Comparison of ENCODE assay signal across 4 mouse cellular contexts in the genomic region with DNA sequence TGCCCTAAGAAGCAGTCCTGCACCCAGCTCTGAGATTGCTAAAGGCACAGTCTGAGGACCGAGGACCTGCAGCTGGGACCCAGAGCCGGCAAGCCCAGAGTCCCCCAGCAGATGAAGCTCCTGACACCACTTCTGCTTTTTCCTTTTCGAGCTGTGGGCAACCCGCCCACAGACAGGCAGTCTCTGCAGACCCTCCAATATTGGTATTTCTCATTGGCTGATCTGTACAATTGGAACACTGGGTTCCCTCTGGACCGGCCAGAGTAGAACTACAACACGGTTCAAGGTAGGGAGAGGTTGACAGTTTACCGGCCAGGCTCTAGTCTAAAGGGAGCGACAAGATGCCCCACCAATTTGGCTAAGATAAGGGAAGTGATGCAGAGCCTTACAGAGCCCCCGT. TPM values are rescaled to one million over a fixed set of nuclear protein-coding genes. Genes with fewer than 3 reads are reported as not detected.
DNase-seq lines count a peak whose midpoint lies in the region; TF ChIP-seq lines count a peak whose summit lies in the region.
"Not testable (repeated sequence)": the region's sequence is repeated elsewhere in the genome, so short reads cannot be mapped to it uniquely, and the experiment has no call there.

No protein-coding gene starts in this region.

- H3K4me3 ChIP-seq in CH12.LX (replicated peaks in 1 of 3; ENCODE audit: low read depth in 2 of 3, low read length in 2 of 3, poor library complexity in 1 of 3) = peak overlapping the region in 1 of 3 experiments; percentile 23
- not testable (repeated sequence) for H3K4me3 ChIP-seq in MEL (ENCODE audit: control insufficient read depth in 1 of 2, insufficient read depth in 1 of 2, low read depth in 2 of 2, low read length in 2 of 2)

- not testable (repeated sequence) for TF ChIP-seq EP300 in CH12.LX (IDR thresholded peaks at IDR 0.05; ENCODE audit: low read length); MEL (IDR thresholded peaks at IDR 0.05; ENCODE audit: low read depth in 1 of 2, low read length in 2 of 2)

- H3K36me3 ChIP-seq in CH12.LX (replicated peaks in 1 of 2; ENCODE audit: control insufficient read depth in 1 of 2, insufficient read depth in 1 of 2, low read length in 1 of 2); MEL (ENCODE audit: control insufficient read depth in 1 of 2, insufficient read depth in 2 of 2, low read length in 2 of 2): not testable (repeated sequence)

- not testable (repeated sequence) for H3K4me1 ChIP-seq in CH12.LX (ENCODE audit: control insufficient read depth in 1 of 2, insufficient read depth in 2 of 2); MEL (ENCODE audit: control insufficient read depth in 1 of 2, insufficient read depth in 2 of 2, low read length in 2 of 2)

- in situ Hi-C loops in CH12.LX (cut with MboI; ENCODE audit: low pct_ligation_motif_present, low pct_unique_long_range_greater_than_20kb, low sequenced_read_pairs) = not testable (repeated sequence)

- not testable (repeated sequence) for H3K27ac ChIP-seq in CH12.LX (ENCODE audit: insufficient read depth, low read depth); MEL (ENCODE audit: control insufficient read depth, low read depth, low read length)

- not testable (repeated sequence) for H3K9me3 ChIP-seq in CH12.LX (replicated peaks; ENCODE audit: low read length); MEL (replicated peaks; ENCODE audit: insufficient read depth, low read length)

- TF ChIP-seq RAD21 in CH12.LX (IDR thresholded peaks at IDR 0.05; ENCODE audit: low read depth, low read length); MEL (IDR thresholded peaks at IDR 0.05; ENCODE audit: low read depth, low read length): not testable (repeated sequence)

- H3K79me2 ChIP-seq in CH12.LX (replicated peaks; ENCODE audit: control insufficient read depth, extremely low read depth, insufficient read depth, poor library complexity, severe bottlenecking); MEL (ENCODE audit: control insufficient read depth, insufficient read depth, low read length, poor library complexity): not testable (repeated sequence)

- H3K4me2 ChIP-seq in CH12.LX (ENCODE audit: insufficient read depth, low read depth, poor library complexity, severe bottlenecking) = not testable (repeated sequence)

- TF ChIP-seq POLR2A in CH12.LX (IDR thresholded peaks at IDR 0.05; ENCODE audit: low read depth, low read length); MEL (IDR thresholded peaks at IDR 0.05; ENCODE audit: control insufficient read depth in 1 of 2, insufficient read depth in 1 of 2, low read depth in 1 of 2, low read length in 2 of 2, poor library complexity in 1 of 2): not testable (repeated sequence)

- peak; percentile 85 for DNase-seq in A20 (ENCODE audit: low read depth, low spot score)
- DNase-seq in CH12.LX (ENCODE audit: extremely low read depth) = peak; percentile 80
- peak; percentile 26 for DNase-seq in MEL (ENCODE audit: low read depth, low spot score)
- peak; percentile 43 for DNase-seq in heart, adult 11 months

- H3K9ac ChIP-seq in CH12.LX (ENCODE audit: insufficient read depth, low read depth); MEL (ENCODE audit: control insufficient read depth, low read depth, low read length, poor library complexity, severe bottlenecking): not testable (repeated sequence)

- H3K27me3 ChIP-seq in CH12.LX (replicated peaks); MEL (ENCODE audit: control insufficient read depth in 1 of 2, insufficient read depth in 2 of 2, low read length in 2 of 2): not testable (repeated sequence)

- not testable (repeated sequence) for TF ChIP-seq CTCF in CH12.LX (conservative IDR thresholded peaks at IDR 0.05 in 1 of 2, IDR thresholded peaks at IDR 0.05 in 1 of 2; ENCODE audit: low read depth in 2 of 2, low read length in 2 of 2); MEL (IDR thresholded peaks at IDR 0.05 in 2 of 3, conservative IDR thresholded peaks at IDR 0.05 in 1 of 3; ENCODE audit: control insufficient read depth in 1 of 3, insufficient read depth in 1 of 3, low read depth in 2 of 3, low read length in 3 of 3, poor library complexity in 1 of 3, severe bottlenecking in 1 of 3)

- dilution Hi-C loops in CH12.LX (cut with MboI; ENCODE audit: extremely low pct_ligation_motif_present, extremely low pct_unique_long_range_greater_than_20kb, low sequenced_read_pairs) = not testable (repeated sequence)

RNA-seq across cellular contexts. Expression of a gene that starts 24.6 kb away (rescaled TPM):
- total RNA-seq in CH12.LX (2012; rRNA removed) (3.0 and 3.4 TPM in 2 replicates), CH12.LX (2014; rRNA removed) (5.0 and 5.8 TPM in 2 replicates), MEL (2012; rRNA removed) (3.3 and 3.7 TPM in 2 replicates)
- polyA plus RNA-seq in CH12.LX (2012; ENCODE audit: insufficient read length, low read depth) (4.7 and 4.8 TPM in 2 replicates), MEL (2012; ENCODE audit: insufficient read depth in 1 of 2, insufficient read length in 2 of 2, low read depth in 1 of 2, low replicate concordance in 2 of 2, missing spikeins in 1 of 2) (10 to 100 TPM in 1 of 2 experiments, 1 to 10 TPM in 1; 5.4 to 29.6 TPM)

Comparison
In these comparisons a context has a peak if more than half of its experiments do, and no peak if none do; other contexts are left out.
1. DNase-seq: peak in every context shown above with its lines; median percentile 85 in A20; 80 in CH12.LX; 43 in heart, adult 11 months; 26 in MEL.